Mouse (Mus musculus) myocyte (in vitro differentiated cells): Measurements from ENCODE around the gene Mapk8ip3.

ENCODE experiments used
- CEBPB ChIP-seq: IDR thresholded peaks from 2 replicates; pipeline ENCODE4 v1.6.1; 2011; ENCODE audit warnings: mild to moderate bottlenecking, moderate library complexity; ENCODE audit not compliant: poor library complexity, insufficient read depth, severe bottlenecking
- MAX ChIP-seq: IDR thresholded peaks from one replicate; pipeline ENCODE4 v1.6.1; 2011; ENCODE audit warnings: low read depth, mild to moderate bottlenecking, control low read depth
- POLR2A ChIP-seq: IDR thresholded peaks from one replicate; pipeline ENCODE4 v1.6.1; 2011; ENCODE audit warnings: low read depth, mild to moderate bottlenecking, control low read depth, moderate library complexity; ENCODE audit not compliant: insufficient read length
- USF1 ChIP-seq: IDR thresholded peaks from one replicate; pipeline ENCODE4 v1.6.1; 2011; ENCODE audit warnings: low read depth, mild to moderate bottlenecking, control low read depth, moderate library complexity

DNA sequence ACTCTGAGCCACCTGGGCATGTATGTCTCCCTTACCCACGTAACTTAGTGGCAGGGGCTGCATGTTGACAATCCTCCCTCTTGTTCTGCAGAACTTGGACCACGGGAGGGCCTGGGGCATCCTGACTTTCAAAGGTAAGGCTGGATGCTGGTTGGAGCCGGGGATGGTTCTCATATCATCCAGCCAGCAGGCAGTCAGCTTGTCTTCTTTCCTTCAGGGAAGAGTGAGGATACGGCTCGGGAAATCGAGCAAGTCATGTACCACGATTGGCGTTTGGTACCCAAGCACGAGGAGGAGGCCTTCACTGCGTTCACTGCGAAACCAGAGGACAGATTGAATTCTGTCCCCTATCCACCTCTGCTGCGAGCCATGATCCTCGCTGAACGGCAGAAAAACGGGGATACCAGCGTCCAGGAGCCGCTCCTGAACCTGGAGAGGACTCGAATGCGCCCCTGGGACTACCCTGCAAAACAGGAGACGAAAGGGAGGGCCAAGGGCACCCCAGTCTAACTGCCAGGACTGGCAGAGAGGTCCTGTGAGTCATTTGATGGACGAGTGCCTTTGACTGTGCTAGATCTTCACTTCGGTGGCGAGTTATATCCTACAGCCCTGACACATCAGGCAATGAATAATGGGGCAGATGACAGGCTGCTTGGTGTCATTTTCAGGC, 41.1 kb downstream of the Mapk8ip3 start:
- TF ChIP-seq MAX: no peak
- TF ChIP-seq POLR2A: no peak
- no peak for TF ChIP-seq CEBPB
- TF ChIP-seq USF1: no peak
